In the genomic region with DNA sequence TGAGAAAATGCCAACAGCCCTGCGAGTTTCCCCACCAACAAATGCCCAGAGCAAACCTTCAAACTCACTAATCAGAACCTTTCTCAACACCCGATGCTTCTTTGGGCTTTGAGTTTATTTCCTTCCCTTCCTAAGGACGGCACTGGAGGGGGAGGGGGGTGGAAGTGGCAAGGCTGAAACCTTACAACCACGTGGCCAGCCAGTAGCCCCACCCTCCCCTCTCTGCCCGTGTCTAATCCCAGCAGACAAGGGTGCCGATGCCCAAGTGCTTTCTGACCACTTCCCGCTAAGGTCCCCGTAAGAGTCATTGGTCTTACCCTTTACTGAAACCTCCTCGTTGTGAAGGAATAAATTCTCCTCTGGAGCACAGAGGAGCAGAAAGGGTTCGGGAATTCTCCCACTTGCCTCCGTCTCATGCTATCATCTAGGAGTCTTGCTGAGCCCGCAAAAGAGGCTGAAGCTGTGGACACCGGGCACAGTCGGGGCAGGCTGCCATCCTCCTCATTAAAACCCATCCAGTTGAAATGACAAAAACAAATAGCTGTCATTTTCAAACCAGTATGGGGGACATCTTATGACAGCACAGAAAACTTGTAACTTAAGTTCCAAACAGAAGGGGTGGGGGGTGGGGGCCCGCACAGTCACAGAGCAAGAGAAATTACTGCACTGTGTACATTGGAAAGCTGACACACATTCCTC, we compare ENCODE assay signal across 9 mouse cellular contexts. TPM values are rescaled to one million over a fixed set of nuclear protein-coding genes. Genes with fewer than 3 reads are reported as not detected.
DNase-seq lines count a peak whose midpoint lies in the region; ATAC-seq and TF ChIP-seq lines count a peak whose summit lies in the region.
"Had no signal": no experiment of that assay in that cellular context is flagged by ENCODE, and none has a peak within 500 bp of the region (broad histone marks: within the 10 kb centered on the region; RNA-seq: fewer than 3 reads in every experiment).

No protein-coding gene starts in this region.

- H3K4me2 ChIP-seq in forebrain, embryonic 15.5 days (replicated peaks): peak overlapping the region; percentile 49
- H3K4me2 ChIP-seq in hindbrain, embryonic 12.5 days (replicated peaks): peak overlapping the region; percentile 48
- H3K4me2 ChIP-seq in limb, embryonic 14.5 days (replicated peaks; ENCODE audit: low read depth, low read length, severe bottlenecking): peak overlapping the region; percentile 28
- peak overlapping the region; percentile 32 for H3K4me2 ChIP-seq in midbrain, embryonic 11.5 days

- peaks cover 57% of the 10 kb centered on the region for H3K4me1 ChIP-seq in forebrain, embryonic 15.5 days
- peaks cover 37% of the 10 kb centered on the region for H3K4me1 ChIP-seq in hindbrain, embryonic 12.5 days
- H3K4me1 ChIP-seq in limb, embryonic 14.5 days (ENCODE audit: control insufficient read depth, insufficient read depth, low read length): peaks cover 45% of the 10 kb centered on the region
- H3K4me1 ChIP-seq in midbrain, embryonic 11.5 days (ENCODE audit: control insufficient read depth, insufficient read depth, low read length): peaks cover 26% of the 10 kb centered on the region

- ATAC-seq in forebrain, embryonic 15.5 days (replicated peaks): 0 out of 2 replicates have a peak, but pooled peaks have one; percentile 9
- ATAC-seq in hindbrain, embryonic 12.5 days (ENCODE audit: low FRiP score): no peak
- ATAC-seq in limb, embryonic 14.5 days (ENCODE audit: low FRiP score, low read depth): no peak
- ATAC-seq in midbrain, embryonic 11.5 days (ENCODE audit: low FRiP score): 0 out of 2 replicates have a peak, but pooled peaks have one; percentile 19

- peak overlapping the region; percentile 18; the same call in 1 of the 2 replicates for H3K9ac ChIP-seq in forebrain, embryonic 15.5 days (replicated peaks)
- H3K9ac ChIP-seq in hindbrain, embryonic 12.5 days: peak overlapping the region; percentile 32
- 0 out of 2 replicates have a peak overlapping the region, but pooled peaks have one; percentile 3 for H3K9ac ChIP-seq in limb, embryonic 14.5 days (ENCODE audit: low read depth, low read length, severe bottlenecking)
- no peak overlapping the region for H3K9ac ChIP-seq in midbrain, embryonic 11.5 days (ENCODE audit: low read length)

- peak overlapping the region; percentile 28 for H3K4me3 ChIP-seq in forebrain, embryonic 15.5 days
- peak overlapping the region; percentile 20; the same call in 1 of the 2 replicates for H3K4me3 ChIP-seq in hindbrain, embryonic 12.5 days
- no peak overlapping the region for H3K4me3 ChIP-seq in limb, embryonic 14.5 days (replicated peaks; ENCODE audit: low read length)
- H3K4me3 ChIP-seq in midbrain, embryonic 11.5 days (ENCODE audit: low read depth, low read length): no peak overlapping the region
- H3K4me3 ChIP-seq: myocyte had no signal

- TF ChIP-seq POLR2A in limb, embryonic 14.5 days (IDR thresholded peaks at IDR 0.05; ENCODE audit: borderline replicate concordance, extremely low read depth, insufficient read depth, insufficient read length): no peak

- DNase-seq in 416B (ENCODE audit: low read depth): peak; percentile 71
- DNase-seq in adrenal gland, adult (ENCODE audit: inconsistent age in 2 of 2, low spot score in 1 of 2): peak; percentile 64 to 85
- DNase-seq in limb, embryonic 14.5 days (ENCODE audit: low spot score): no peak
- DNase-seq in midbrain, embryonic 11.5 days (ENCODE audit: low spot score, missing footprints): peak; percentile 89
- DNase-seq in frontal cortex, postnatal 14 days (ENCODE audit: low spot score in 2 of 2): no peak
- no peak for DNase-seq in spleen, postnatal 4 days (ENCODE audit: low spot score in 2 of 2)

- no peaks in the 10 kb centered on the region for H3K9me3 ChIP-seq in forebrain, embryonic 15.5 days
- no peaks in the 10 kb centered on the region for H3K9me3 ChIP-seq in hindbrain, embryonic 12.5 days (replicated peaks)
- H3K9me3 ChIP-seq in limb, embryonic 14.5 days (ENCODE audit: control insufficient read depth, low read length): no peaks in the 10 kb centered on the region
- H3K9me3 ChIP-seq in midbrain, embryonic 11.5 days (ENCODE audit: control insufficient read depth, low read length): no peaks in the 10 kb centered on the region

- H3K27ac ChIP-seq in forebrain, embryonic 15.5 days (replicated peaks): no peak overlapping the region
- H3K27ac ChIP-seq in hindbrain, embryonic 12.5 days: no peak overlapping the region
- H3K27ac ChIP-seq in limb, embryonic 14.5 days (replicated peaks; ENCODE audit: low read depth, low read length): no peak overlapping the region
- H3K27ac ChIP-seq in midbrain, embryonic 11.5 days (ENCODE audit: low read depth, low read length): no peak overlapping the region

- H3K36me3 ChIP-seq in forebrain, embryonic 15.5 days: no peaks in the 10 kb centered on the region
- no peaks in the 10 kb centered on the region for H3K36me3 ChIP-seq in hindbrain, embryonic 12.5 days
- H3K36me3 ChIP-seq in limb, embryonic 14.5 days (ENCODE audit: control insufficient read depth, insufficient read depth, low read length): no peaks in the 10 kb centered on the region
- no peaks in the 10 kb centered on the region for H3K36me3 ChIP-seq in midbrain, embryonic 11.5 days (ENCODE audit: control insufficient read depth, insufficient read depth, low read length)

- 12% methylated on average over 15 of the region's 15 CpGs for WGBS in forebrain, embryonic 15.5 days
- WGBS in hindbrain, embryonic 12.5 days: 25% methylated on average over 15 of the region's 15 CpGs
- WGBS in limb, embryonic 14.5 days: 15% methylated on average over 15 of the region's 15 CpGs
- 18% methylated on average over 15 of the region's 15 CpGs for WGBS in midbrain, embryonic 11.5 days

- no peaks in the 10 kb centered on the region for H3K27me3 ChIP-seq in forebrain, embryonic 15.5 days
- H3K27me3 ChIP-seq in hindbrain, embryonic 12.5 days: no peaks in the 10 kb centered on the region
- H3K27me3 ChIP-seq in limb, embryonic 14.5 days (ENCODE audit: control insufficient read depth, insufficient read depth, low read length): no peaks in the 10 kb centered on the region
- no peaks in the 10 kb centered on the region for H3K27me3 ChIP-seq in midbrain, embryonic 11.5 days (ENCODE audit: control insufficient read depth, insufficient read depth, low read length)

RNA-seq across cellular contexts. Expression of a gene that starts 30.9 kb away (rescaled TPM):
- polyA plus RNA-seq in forebrain, embryonic 15.5 days (2015; fragmentation: Nextera tagmentation; extraction: Ambion mirVana): 99.4 and 119 TPM in 2 replicates
- 98.1 and 121 TPM in 2 replicates for polyA plus RNA-seq in hindbrain, embryonic 12.5 days (2016; fragmentation: Nextera tagmentation; extraction: Ambion mirVana)
- polyA plus RNA-seq in limb, embryonic 14.5 days (2012; rRNA removed): 147 and 174 TPM in 2 replicates
- polyA plus RNA-seq in limb, embryonic 14.5 days (2014; fragmentation: Nextera tagmentation; extraction: Ambion mirVana): 119 and 141 TPM in 2 replicates
- 124 and 131 TPM in 2 replicates for polyA plus RNA-seq in midbrain, embryonic 11.5 days (2014; fragmentation: Nextera tagmentation; extraction: Ambion mirVana)

Comparison
In these comparisons a context has a peak if more than half of its experiments do, and no peak if none do; other contexts are left out.
1. DNase-seq: peak in 416B (single experiment), adrenal gland, adult (2 of 2) and midbrain, embryonic 11.5 days (single experiment); none in limb, embryonic 14.5 days (single experiment), frontal cortex, postnatal 14 days (0 of 2) and spleen, postnatal 4 days (0 of 2).
2. ATAC-seq: peak in forebrain, embryonic 15.5 days (single experiment) and midbrain, embryonic 11.5 days (single experiment); none in hindbrain, embryonic 12.5 days (single experiment) and limb, embryonic 14.5 days (single experiment).
3. H3K4me3 ChIP-seq: peak in forebrain, embryonic 15.5 days (single experiment) and hindbrain, embryonic 12.5 days (single experiment); none in limb, embryonic 14.5 days (single experiment) and midbrain, embryonic 11.5 days (single experiment).
4. Peak in every context shown above with its lines, with median percentiles within 50 percentile points of each other: H3K4me2 ChIP-seq.